Mouse (Mus musculus): ENCODE results near the gene Lingo4.

The Lingo4 gene

GRCm38 (mm10) chr3:94387391-94387790, 10.9 kb upstream of the Lingo4 start:
- in situ Hi-C loops (cut with MseI, MboI) = no loop called here

GRCm38 (mm10) chr3:94388047-94388446, 10.3 kb upstream of the Lingo4 start:
- in situ Hi-C loops (cut with MseI, MboI) = no loop called here

- in situ Hi-C loops (cut with MseI, MboI) = no loop called here
Measured at GRCm38 (mm10) chr3:94389420-94389819, 8.9 kb upstream of the Lingo4 start.

GRCm38 (mm10) chr3:94391001-94391400, 7.3 kb upstream of the Lingo4 start:
- in situ Hi-C loops (cut with MseI, MboI) = no loop called here

GRCm38 (mm10) chr3:94392128-94392527, 6.2 kb upstream of the Lingo4 start:
- in situ Hi-C loops (cut with MseI, MboI) = no loop called here

GRCm38 (mm10) chr3:94393049-94393448, 5.3 kb upstream of the Lingo4 start:
- in situ Hi-C loops (cut with MseI, MboI) = no loop called here

- in situ Hi-C loops (cut with MseI, MboI) = no loop called here
Measured at GRCm38 (mm10) chr3:94396336-94396735, 2.0 kb upstream of the Lingo4 start.

GRCm38 (mm10) chr3:94396851-94397250, 1.5 kb upstream of the Lingo4 start:
- in situ Hi-C loops (cut with MseI, MboI) = no loop called here

GRCm38 (mm10) chr3:94398943-94399481, 695 bp downstream of the Lingo4 start:
- in situ Hi-C loops (cut with MseI, MboI) = no loop called here

GRCm38 (mm10) chr3:94399663-94400310, 1.5 kb downstream of the Lingo4 start:
- in situ Hi-C loops (cut with MseI, MboI) = no loop called here

GRCm38 (mm10) chr3:94402451-94402850, 4.1 kb downstream of the Lingo4 start:
- in situ Hi-C loops (cut with MseI, MboI) = no loop called here

GRCm38 (mm10) chr3:94404366-94405054, 6.2 kb downstream of the Lingo4 start:
- in situ Hi-C loops (cut with MseI, MboI) = no loop called here

GRCm38 (mm10) chr3:94405561-94405960, 7.2 kb downstream of the Lingo4 start:
- in situ Hi-C loops (cut with MseI, MboI) = no loop called here

GRCm38 (mm10) chr3:94412530-94412929, 14.2 kb downstream of the Lingo4 start:
- in situ Hi-C loops (cut with MseI, MboI) = no loop called here

- in situ Hi-C loops (cut with MseI, MboI) = no loop called here
Measured at GRCm38 (mm10) chr3:94413031-94413679, 14.8 kb downstream of the Lingo4 start, which contains the start of gene Tdrkh. Tdrkh (plus strand) TSS chr3:94413273.

GRCm38 (mm10) chr3:94430980-94431379, 32.7 kb downstream of the Lingo4 start:
- in situ Hi-C loops (cut with MseI, MboI) = no loop called here

- in situ Hi-C loops (cut with MseI, MboI) = no loop called here
Measured at GRCm38 (mm10) chr3:94434305-94434704, 36.0 kb downstream of the Lingo4 start.

GRCm38 (mm10) chr3:94436420-94436819, 38.1 kb downstream of the Lingo4 start:
- in situ Hi-C loops (cut with MseI, MboI) = no loop called here

- in situ Hi-C loops (cut with MseI, MboI) = no loop called here
Measured at GRCm38 (mm10) chr3:94441182-94441581, 42.9 kb downstream of the Lingo4 start.

GRCm38 (mm10) chr3:94442951-94443596, 44.8 kb downstream of the Lingo4 start, which contains the start of gene Mrpl9:
Mrpl9 (plus strand) TSS chr3:94443318.
- in situ Hi-C loops (cut with MseI, MboI) = no loop called here

- in situ Hi-C loops (cut with MseI, MboI) = no loop called here
Measured at GRCm38 (mm10) chr3:94443597-94443964, 45.3 kb downstream of the Lingo4 start, which contains the start of gene Oaz3. Oaz3 (minus strand) TSS chr3:94443915.

- in situ Hi-C loops (cut with MseI, MboI) = no loop called here
Measured at GRCm38 (mm10) chr3:94449377-94449776, 51.1 kb downstream of the Lingo4 start.
